Mouse (Mus musculus): ENCODE measurements around the gene Snx5.
A peak's percentile ranks its signal among the peaks of the same experiment; 100 is the strongest.

The Snx5 gene

GRCm38 (mm10) chr2:144270507-144271420 is at the start of gene Snx5, which contains the start of gene Mgme1:
TSS of gene Snx5 (minus strand) at chr2:144270906.
TSS of gene Mgme1 (plus strand) at chr2:144270663.
- DNase-seq = peak; percentile 95

GRCm38 (mm10) chr2:144311372-144311771 is 40.7 kb upstream of the Snx5 start:
- no peak for DNase-seq

- DNase-seq = no peak
Measured at GRCm38 (mm10) chr2:144310273-144310672, 39.6 kb upstream of the Snx5 start.

GRCm38 (mm10) chr2:144308561-144308960 is 37.9 kb upstream of the Snx5 start:
- no peak for DNase-seq

- DNase-seq = no peak
Measured at GRCm38 (mm10) chr2:144305721-144306294, 35.1 kb upstream of the Snx5 start.

- no peak for DNase-seq
Measured at GRCm38 (mm10) chr2:144301101-144301500, 30.4 kb upstream of the Snx5 start.

- no peak for DNase-seq
Measured at GRCm38 (mm10) chr2:144299749-144300669, 29.3 kb upstream of the Snx5 start.

GRCm38 (mm10) chr2:144295145-144295735 is 24.5 kb upstream of the Snx5 start:
- DNase-seq = no peak

GRCm38 (mm10) chr2:144291600-144292305 is 21.0 kb upstream of the Snx5 start:
- DNase-seq = no peak

- DNase-seq = no peak
Measured at GRCm38 (mm10) chr2:144290321-144290720, 19.6 kb upstream of the Snx5 start.

- no peak for DNase-seq
Measured at GRCm38 (mm10) chr2:144281417-144281816, 10.7 kb upstream of the Snx5 start.

- DNase-seq = no peak
Measured at GRCm38 (mm10) chr2:144280568-144280967, 9.9 kb upstream of the Snx5 start.

- DNase-seq = no peak
Measured at GRCm38 (mm10) chr2:144279742-144280141, 9.0 kb upstream of the Snx5 start.

- DNase-seq = no peak
Measured at GRCm38 (mm10) chr2:144276885-144277284, 6.2 kb upstream of the Snx5 start.

- DNase-seq = peak; percentile 19
Measured at GRCm38 (mm10) chr2:144274741-144275140, 4.0 kb upstream of the Snx5 start.

- DNase-seq = no peak
Measured at GRCm38 (mm10) chr2:144272088-144272487, 1.4 kb upstream of the Snx5 start.

- DNase-seq = no peak
Measured at GRCm38 (mm10) chr2:144269679-144270475, 829 bp downstream of the Snx5 start.

GRCm38 (mm10) chr2:144269306-144269650 is 1.4 kb downstream of the Snx5 start:
- DNase-seq = peak; percentile 32

- no peak for DNase-seq
Measured at GRCm38 (mm10) chr2:144268446-144269305, 2.0 kb downstream of the Snx5 start.

GRCm38 (mm10) chr2:144267731-144268015 is 3.0 kb downstream of the Snx5 start:
- peak; percentile 51 for DNase-seq

Data from thymus, postnatal 14 days (tissue).